Mouse (Mus musculus): Measurements from ENCODE around the gene Zfp566. TPM values are rescaled to one million over a fixed set of nuclear protein-coding genes. Genes with fewer than 3 reads are reported as not detected.

The Zfp566 gene
- polyA plus RNA-seq, 1 experiment from 2014 or later, result 19.7 TPM

GRCm38 (mm10) chr7:30034331-30034730 lies 56.0 kb downstream of the Zfp566 start:
- Histone ChIP-seq H3K9me3 (ENCODE audit: control insufficient read depth, low read length) (no peaks in the 10 kb centered on the region), H3K36me3 (ENCODE audit: control insufficient read depth, insufficient read depth, low read length) (no peaks in the 10 kb centered on the region; the same call in 1 of the 2 replicates), H3K27ac (replicated peaks; ENCODE audit: low read depth, low read length) (no peak overlapping the region), H3K27me3 (ENCODE audit: control insufficient read depth, insufficient read depth, low read length) (no peaks in the 10 kb centered on the region), H3K4me3 (ENCODE audit: low read depth, low read length) (no peak overlapping the region), H3K4me1 (ENCODE audit: control insufficient read depth, insufficient read depth, low read length) (no peaks in the 10 kb centered on the region), H3K9ac (ENCODE audit: low read length) (no peak overlapping the region), H3K4me2 (ENCODE audit: low read depth, severe bottlenecking) (no peak overlapping the region)
- ATAC-seq (ENCODE audit: insufficient number of reproducible peaks, low FRiP score, low TSS enrichment, low read depth), result no peak
- WGBS, result 93% methylated on average over 12 of the region's 12 CpGs
- DNase-seq (ENCODE audit: low spot score), result no peak

GRCm38 (mm10) chr7:30031379-30031778 lies 58.9 kb downstream of the Zfp566 start:
- no peak for ATAC-seq (ENCODE audit: insufficient number of reproducible peaks, low FRiP score, low TSS enrichment, low read depth)
- no peak overlapping the region for H3K9ac ChIP-seq (ENCODE audit: low read length)
- no peaks in the 10 kb centered on the region for H3K27me3 ChIP-seq (ENCODE audit: control insufficient read depth, insufficient read depth, low read length)
- no peak for DNase-seq (ENCODE audit: low spot score)
- no peaks in the 10 kb centered on the region for H3K9me3 ChIP-seq (ENCODE audit: control insufficient read depth, low read length)
- H3K4me1 ChIP-seq (ENCODE audit: control insufficient read depth, insufficient read depth, low read length), result no peaks in the 10 kb centered on the region
- H3K27ac ChIP-seq (replicated peaks; ENCODE audit: low read depth, low read length), result no peak overlapping the region
- H3K4me3 ChIP-seq (ENCODE audit: low read depth, low read length), result no peak overlapping the region
- H3K36me3 ChIP-seq (ENCODE audit: control insufficient read depth, insufficient read depth, low read length), result peaks cover 4% of the 10 kb centered on the region; the same call in 1 of the 2 replicates
- H3K4me2 ChIP-seq (ENCODE audit: low read depth, severe bottlenecking), result no peak overlapping the region
- 89% methylated on average over 3 of the region's 3 CpGs for WGBS

- H3K27me3 ChIP-seq (ENCODE audit: control insufficient read depth, insufficient read depth, low read length), result no peaks in the 10 kb centered on the region
- no peak overlapping the region for H3K4me3 ChIP-seq (ENCODE audit: low read depth, low read length)
- no peaks in the 10 kb centered on the region for H3K9me3 ChIP-seq (ENCODE audit: control insufficient read depth, low read length)
- H3K36me3 ChIP-seq (ENCODE audit: control insufficient read depth, insufficient read depth, low read length), result peaks cover 6% of the 10 kb centered on the region; the same call in 1 of the 2 replicates
- ATAC-seq (ENCODE audit: insufficient number of reproducible peaks, low FRiP score, low TSS enrichment, low read depth), result no peak
- H3K27ac ChIP-seq (replicated peaks; ENCODE audit: low read depth, low read length), result no peak overlapping the region
- H3K4me2 ChIP-seq (ENCODE audit: low read depth, severe bottlenecking), result no peak overlapping the region
- no peaks in the 10 kb centered on the region for H3K4me1 ChIP-seq (ENCODE audit: control insufficient read depth, insufficient read depth, low read length)
- no peak for DNase-seq (ENCODE audit: low spot score)
- H3K9ac ChIP-seq (ENCODE audit: low read length), result no peak overlapping the region
- 33% methylated on average over 6 of the region's 6 CpGs for WGBS
Observed at GRCm38 (mm10) chr7:30030677-30031076, 59.6 kb downstream of the Zfp566 start.

GRCm38 (mm10) chr7:30028572-30028971 lies 61.8 kb downstream of the Zfp566 start:
- 89% methylated on average over 3 of the region's 3 CpGs for WGBS
- no peak for DNase-seq (ENCODE audit: low spot score)
- H3K9me3 ChIP-seq (ENCODE audit: control insufficient read depth, low read length), result no peaks in the 10 kb centered on the region

More at GRCm38 (mm10) chr7:30028572-30028971, 61.8 kb downstream of the Zfp566 start:
- Histone ChIP-seq H3K4me3 (ENCODE audit: low read depth, low read length) (no peak overlapping the region), H3K4me2 (ENCODE audit: low read depth, severe bottlenecking) (no peak overlapping the region), H3K27ac (replicated peaks; ENCODE audit: low read depth, low read length) (no peak overlapping the region), H3K36me3 (ENCODE audit: control insufficient read depth, insufficient read depth, low read length) (peaks cover 21% of the 10 kb centered on the region), H3K9ac (ENCODE audit: low read length) (no peak overlapping the region), H3K4me1 (ENCODE audit: control insufficient read depth, insufficient read depth, low read length) (no peaks in the 10 kb centered on the region), H3K27me3 (ENCODE audit: control insufficient read depth, insufficient read depth, low read length) (no peaks in the 10 kb centered on the region)
- no peak for ATAC-seq (ENCODE audit: insufficient number of reproducible peaks, low FRiP score, low TSS enrichment, low read depth)

Small RNA genes lying within 50 kb of the gene (microRNA-seq; reads per million reads assigned to microRNA genes)
- not detected for gene Gm23368

Other genes starting within 250 kb of the Zfp566 start
- 9.8 TPM in 2 replicates for gene Zfp940, start 236.9 kb downstream of the Zfp566 start, polyA plus RNA-seq (2014; fragmentation: Nextera tagmentation; extraction: Ambion mirVana)
- gene Zfp420, start 230.5 kb downstream of the Zfp566 start, polyA plus RNA-seq (2014; fragmentation: Nextera tagmentation; extraction: Ambion mirVana), result 10.0 and 12.5 TPM in 2 replicates
- 12.6 and 13.5 TPM in 2 replicates for gene Zfp27, start 184.0 kb downstream of the Zfp566 start, polyA plus RNA-seq (2014; fragmentation: Nextera tagmentation; extraction: Ambion mirVana)
- 7.6 and 9.0 TPM in 2 replicates for gene Zfp383, start 182.3 kb downstream of the Zfp566 start, polyA plus RNA-seq (2014; fragmentation: Nextera tagmentation; extraction: Ambion mirVana)
- 16.6 and 17.0 TPM in 2 replicates for gene Zfp74, start 136.4 kb downstream of the Zfp566 start, polyA plus RNA-seq (2014; fragmentation: Nextera tagmentation; extraction: Ambion mirVana)
- gene Zfp568, start 106.6 kb downstream of the Zfp566 start, polyA plus RNA-seq (2014; fragmentation: Nextera tagmentation; extraction: Ambion mirVana), result 25.2 and 30.5 TPM in 2 replicates
- gene Zfp14, start 39.1 kb downstream of the Zfp566 start, polyA plus RNA-seq (2014; fragmentation: Nextera tagmentation; extraction: Ambion mirVana), result 3.8 and 4.0 TPM in 2 replicates
- gene Zfp82, start 17.6 kb downstream of the Zfp566 start, polyA plus RNA-seq (2014; fragmentation: Nextera tagmentation; extraction: Ambion mirVana), result 4.3 and 4.7 TPM in 2 replicates
- 3.2 and 4.6 TPM in 2 replicates for gene Gm26920, start 117 bp downstream of the Zfp566 start, polyA plus RNA-seq (2014; fragmentation: Nextera tagmentation; extraction: Ambion mirVana)
- 142 and 150 TPM in 2 replicates for gene Zfp260, start 4.2 kb upstream of the Zfp566 start, polyA plus RNA-seq (2014; fragmentation: Nextera tagmentation; extraction: Ambion mirVana)
- 6.5 and 8.6 TPM in 2 replicates for gene Zfp382, start 31.4 kb upstream of the Zfp566 start, polyA plus RNA-seq (2014; fragmentation: Nextera tagmentation; extraction: Ambion mirVana)
- 14.6 and 18.7 TPM in 2 replicates for gene Zfp146, start 79.2 kb upstream of the Zfp566 start, polyA plus RNA-seq (2014; fragmentation: Nextera tagmentation; extraction: Ambion mirVana)
- 2.3 and 2.9 TPM in 2 replicates for gene Cox7a1, start 93.6 kb upstream of the Zfp566 start, polyA plus RNA-seq (2014; fragmentation: Nextera tagmentation; extraction: Ambion mirVana)
- 53.1 and 53.7 TPM in 2 replicates for gene Capns1, start 108.3 kb upstream of the Zfp566 start, polyA plus RNA-seq (2014; fragmentation: Nextera tagmentation; extraction: Ambion mirVana)
- 182 and 186 TPM in 2 replicates for gene Polr2i, start 141.4 kb upstream of the Zfp566 start, polyA plus RNA-seq (2014; fragmentation: Nextera tagmentation; extraction: Ambion mirVana)
- 232 and 241 TPM in 2 replicates for gene Tbcb, start 141.7 kb upstream of the Zfp566 start, polyA plus RNA-seq (2014; fragmentation: Nextera tagmentation; extraction: Ambion mirVana)
- gene Ovol3, start 145.2 kb upstream of the Zfp566 start, polyA plus RNA-seq (2014; fragmentation: Nextera tagmentation; extraction: Ambion mirVana), result 0.27 TPM in 1 of 2 replicates, not detected in the other
- gene Thap8, start 189.6 kb upstream of the Zfp566 start, polyA plus RNA-seq (2014; fragmentation: Nextera tagmentation; extraction: Ambion mirVana), result 0.16 and 0.19 TPM in 2 replicates
- gene Wdr62, start 189.9 kb upstream of the Zfp566 start, polyA plus RNA-seq (2014; fragmentation: Nextera tagmentation; extraction: Ambion mirVana), result 10.4 and 14.9 TPM in 2 replicates
- gene Clip3, start 201.2 kb upstream of the Zfp566 start, polyA plus RNA-seq (2014; fragmentation: Nextera tagmentation; extraction: Ambion mirVana), result 64.7 and 70.0 TPM in 2 replicates
- 93.7 and 97.6 TPM in 2 replicates for gene Alkbh6, start 218.2 kb upstream of the Zfp566 start, polyA plus RNA-seq (2014; fragmentation: Nextera tagmentation; extraction: Ambion mirVana)
- 72.3 and 75.3 TPM in 2 replicates for gene Syne4, start 224.3 kb upstream of the Zfp566 start, polyA plus RNA-seq (2014; fragmentation: Nextera tagmentation; extraction: Ambion mirVana)
- gene E130208F15Rik, start 231.2 kb upstream of the Zfp566 start, polyA plus RNA-seq (2014; fragmentation: Nextera tagmentation; extraction: Ambion mirVana), result not detected in 2 replicates
- gene Sdhaf1, start 233.4 kb upstream of the Zfp566 start, polyA plus RNA-seq (2014; fragmentation: Nextera tagmentation; extraction: Ambion mirVana), result 21.6 TPM in 2 replicates

Measured in limb, embryonic 11.5 days (tissue).